Mouse (Mus musculus) stomach, embryonic 16.5 days (tissue): ENCODE measurements around the gene Agmo. TPM values are rescaled to one million over a fixed set of nuclear protein-coding genes. Genes with fewer than 3 reads are reported as not detected.

Source experiments
- ATAC-seq: fragments of 200-750 bp; cut with Nextera tagmentation; 2 replicates; pipeline ENCODE4 v1.8.0; 2017; ENCODE audit warnings: moderate number of reproducible peaks, moderate TSS enrichment; ENCODE audit not compliant: insufficient read depth, low FRiP score
- H3K27ac ChIP-seq: fragments of 300-500 bp; sonication (generic); 2 replicates; pipeline ENCODE4 v1.5.1; 2014; ENCODE audit warnings: low read length
- H3K27me3 ChIP-seq: fragments of 300-500 bp; sonication (generic); 2 replicates; pipeline ENCODE4 v1.6.1; 2014; ENCODE audit warnings: low read length, control low read depth, mixed read lengths; ENCODE audit not compliant: control insufficient read depth, insufficient read depth
- H3K36me3 ChIP-seq: fragments of 300-500 bp; sonication (generic); 2 replicates; pipeline ENCODE4 v1.6.1; 2014; ENCODE audit warnings: low read length; ENCODE audit not compliant: control insufficient read depth, insufficient read depth
- H3K4me1 ChIP-seq: fragments of 300-500 bp; sonication (generic); 2 replicates; pipeline ENCODE4 v1.6.1; 2014; ENCODE audit warnings: low read length, control low read depth, mixed read lengths; ENCODE audit not compliant: control insufficient read depth, insufficient read depth
- H3K4me2 ChIP-seq: fragments of 300-500 bp; sonication (generic); 2 replicates; pipeline ENCODE4 v1.6.1; 2014; ENCODE audit warnings: low read depth, low read length, mixed read lengths
- H3K4me3 ChIP-seq: fragments of 300-500 bp; sonication (generic); replicated peaks from 2 replicates; pipeline ENCODE4 v1.5.1; 2014; ENCODE audit warnings: mild to moderate bottlenecking, low read length
- H3K9ac ChIP-seq: fragments of 300-500 bp; sonication (generic); 2 replicates; pipeline ENCODE4 v1.6.1; 2014; ENCODE audit warnings: low read length
- H3K9me3 ChIP-seq: fragments of 300-500 bp; sonication (generic); replicated peaks from 2 replicates; pipeline ENCODE4 v1.6.1; 2016; ENCODE audit warnings: low read length, control low read depth; ENCODE audit not compliant: control insufficient read depth
- WGBS: fragments of 180-500 bp; shearing (Covaris S2); extraction: QIAGEN DNeasy Blood & Tissue Kit; methylation state at CpG from one replicate; pipeline ENCODE4 v1.1.7; 2014; 5-methylcytosine and 5-hydroxymethylcytosine counted together
- polyA plus RNA-seq: library from polyadenylated mRNA; unstranded; fragments of >200 nt; fragmentation: Nextera tagmentation; extraction: Ambion mirVana; gene quantifications from 2 replicates; pipeline ENCODE4 v1.2.1, GENCODE M21; 2015

Agmo gene
- polyA plus RNA-seq, 1 experiment from 2014 or later: 3.2 TPM

- H3K9ac ChIP-seq: no peak overlapping the region
- H3K27me3 ChIP-seq: no peaks in the 10 kb centered on the region
- H3K36me3 ChIP-seq: no peaks in the 10 kb centered on the region
- H3K4me2 ChIP-seq: no peak overlapping the region
- WGBS: 36% methylated on average over 1 of the region's 1 CpGs
- no peak for ATAC-seq
- no peaks in the 10 kb centered on the region for H3K4me1 ChIP-seq
- no peak overlapping the region for H3K27ac ChIP-seq
- H3K4me3 ChIP-seq: no peak overlapping the region
- no peaks in the 10 kb centered on the region for H3K9me3 ChIP-seq
Observed at GRCm38 (mm10) chr12:37540994-37541393, 299.6 kb downstream of the Agmo start.

GRCm38 (mm10) chr12:37558284-37558683 is 316.8 kb downstream of the Agmo start:
- Histone ChIP-seq H3K36me3 (no peaks in the 10 kb centered on the region), H3K4me1 (no peaks in the 10 kb centered on the region), H3K4me3 (no peak overlapping the region), H3K9ac (no peak overlapping the region), H3K4me2 (no peak overlapping the region), H3K27me3 (no peaks in the 10 kb centered on the region), H3K9me3 (no peaks in the 10 kb centered on the region), H3K27ac (no peak overlapping the region)
- 47% methylated on average over 1 of the region's 1 CpGs for WGBS
- ATAC-seq: no peak

- Histone ChIP-seq H3K9me3 (no peaks in the 10 kb centered on the region), H3K27ac (no peak overlapping the region), H3K4me3 (no peak overlapping the region), H3K4me2 (no peak overlapping the region), H3K36me3 (no peaks in the 10 kb centered on the region), H3K9ac (no peak overlapping the region), H3K27me3 (no peaks in the 10 kb centered on the region), H3K4me1 (no peaks in the 10 kb centered on the region)
- no peak for ATAC-seq
- WGBS: 64% methylated on average over 5 of the region's 5 CpGs
Observed at GRCm38 (mm10) chr12:37565882-37566596, 324.6 kb downstream of the Agmo start.

- WGBS: 48% methylated on average over 3 of the region's 3 CpGs
Observed at GRCm38 (mm10) chr12:37571922-37572321, 330.5 kb downstream of the Agmo start.

GRCm38 (mm10) chr12:37582777-37583176 is 341.3 kb downstream of the Agmo start:
- WGBS: 67% methylated on average over 8 of the region's 8 CpGs
- H3K4me1 ChIP-seq: no peaks in the 10 kb centered on the region
- H3K9ac ChIP-seq: no peak overlapping the region
- no peaks in the 10 kb centered on the region for H3K36me3 ChIP-seq
- H3K9me3 ChIP-seq: no peaks in the 10 kb centered on the region
- ATAC-seq: no peak
- H3K4me2 ChIP-seq: no peak overlapping the region
- no peak overlapping the region for H3K27ac ChIP-seq
- H3K27me3 ChIP-seq: no peaks in the 10 kb centered on the region
- H3K4me3 ChIP-seq: no peak overlapping the region

More at GRCm38 (mm10) chr12:37571922-37572321, 330.5 kb downstream of the Agmo start:
- H3K27ac ChIP-seq: no peak overlapping the region
- no peak overlapping the region for H3K4me3 ChIP-seq
- H3K4me1 ChIP-seq: no peaks in the 10 kb centered on the region
- no peak overlapping the region for H3K4me2 ChIP-seq
- H3K36me3 ChIP-seq: no peaks in the 10 kb centered on the region
- no peak overlapping the region for H3K9ac ChIP-seq
- H3K9me3 ChIP-seq: no peaks in the 10 kb centered on the region
- no peak for ATAC-seq
- H3K27me3 ChIP-seq: no peaks in the 10 kb centered on the region

GRCm38 (mm10) chr12:37592853-37593252 is 351.4 kb downstream of the Agmo start:
- no peak overlapping the region for H3K27ac ChIP-seq
- no peaks in the 10 kb centered on the region for H3K9me3 ChIP-seq
- no peak overlapping the region for H3K4me2 ChIP-seq
- no peak overlapping the region for H3K4me3 ChIP-seq
- no peak for ATAC-seq
- H3K27me3 ChIP-seq: no peaks in the 10 kb centered on the region
- H3K4me1 ChIP-seq: no peaks in the 10 kb centered on the region
- no peak overlapping the region for H3K9ac ChIP-seq
- WGBS: 55% methylated on average over 3 of the region's 3 CpGs
- H3K36me3 ChIP-seq: no peaks in the 10 kb centered on the region

- Histone ChIP-seq H3K27me3 (no peaks in the 10 kb centered on the region), H3K4me1 (no peaks in the 10 kb centered on the region), H3K9ac (no peak overlapping the region), H3K27ac (no peak overlapping the region), H3K9me3 (no peaks in the 10 kb centered on the region), H3K36me3 (no peaks in the 10 kb centered on the region), H3K4me2 (no peak overlapping the region), H3K4me3 (no peak overlapping the region)
- no peak for ATAC-seq
- 91% methylated on average over 4 of the region's 4 CpGs for WGBS
Observed at GRCm38 (mm10) chr12:37612837-37613236, 371.4 kb downstream of the Agmo start.

- Histone ChIP-seq H3K9me3 (no peaks in the 10 kb centered on the region), H3K4me3 (no peak overlapping the region), H3K27ac (no peak overlapping the region), H3K4me2 (no peak overlapping the region), H3K9ac (no peak overlapping the region), H3K27me3 (no peaks in the 10 kb centered on the region), H3K36me3 (no peaks in the 10 kb centered on the region), H3K4me1 (no peaks in the 10 kb centered on the region)
- no peak for ATAC-seq
- 76% methylated on average over 2 of the region's 2 CpGs for WGBS
Observed at GRCm38 (mm10) chr12:37614769-37615168, 373.3 kb downstream of the Agmo start.

GRCm38 (mm10) chr12:37624078-37624477 is 382.6 kb downstream of the Agmo start:
- no peak overlapping the region for H3K9ac ChIP-seq
- H3K36me3 ChIP-seq: no peaks in the 10 kb centered on the region
- H3K4me1 ChIP-seq: no peaks in the 10 kb centered on the region
- no peak overlapping the region for H3K4me2 ChIP-seq
- ATAC-seq: no peak
- no peak overlapping the region for H3K4me3 ChIP-seq
- no peaks in the 10 kb centered on the region for H3K27me3 ChIP-seq
- no peak overlapping the region for H3K27ac ChIP-seq
- no peaks in the 10 kb centered on the region for H3K9me3 ChIP-seq
